Mouse (Mus musculus) olfactory bulb, adult 2 months (tissue): ENCODE data around the gene Plxnb2.

Experiments
- CTCF ChIP-seq: fragments of 200-500 bp; IDR thresholded peaks from 2 replicates; pipeline ENCODE4 v1.5.1; 2012; ENCODE audit warnings: low read depth, mild to moderate bottlenecking, low read length, moderate library complexity; ENCODE audit not compliant: insufficient read depth
- POLR2A ChIP-seq: fragments of 200-500 bp; IDR thresholded peaks from 2 replicates; pipeline ENCODE4 v1.6.1; 2012; ENCODE audit warnings: mild to moderate bottlenecking, low read depth, low read length, moderate library complexity; ENCODE audit not compliant: insufficient read depth

- TF ChIP-seq POLR2A: no peak
- no peak for TF ChIP-seq CTCF
These were observed 42.6 kb downstream of the Plxnb2 start for GRCm38 (mm10) chr15:89138046-89138405.
